Mouse (Mus musculus): ENCODE measurements around the gene Sim1. TPM values are rescaled to one million over a fixed set of nuclear protein-coding genes. Genes with fewer than 3 reads are reported as not detected.

The Sim1 gene
- polyA plus RNA-seq, 1 experiment from 2014 or later: 2.3 TPM

DNA sequence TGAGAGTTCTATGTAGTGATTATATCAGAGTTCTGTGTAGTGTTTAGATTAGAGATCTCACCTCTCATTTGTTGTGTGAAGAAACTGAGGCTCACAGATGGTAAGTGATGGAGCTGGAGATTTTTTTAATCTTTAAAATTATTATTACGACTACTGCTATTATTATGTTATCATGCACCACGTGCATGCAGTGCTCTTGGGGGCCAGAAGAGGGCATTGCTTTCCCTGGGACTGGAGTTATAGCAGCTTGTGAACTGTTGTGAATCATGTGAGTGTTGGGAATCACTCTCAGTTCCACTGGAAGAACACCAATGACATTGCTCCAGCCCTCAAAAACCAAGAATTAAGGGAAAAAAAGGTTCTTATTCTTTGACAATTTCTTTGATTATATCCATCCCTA lies 21.1 kb downstream of the Sim1 start:
- no peak for ATAC-seq
- Histone ChIP-seq H3K9ac (replicated peaks; ENCODE audit: low read depth, low read length) (no peak overlapping the region), H3K4me2 (ENCODE audit: low read length) (no peak overlapping the region), H3K27me3 (replicated peaks; ENCODE audit: control insufficient read depth, insufficient read depth, low read length) (peaks cover 16% of the 10 kb centered on the region), H3K4me3 (replicated peaks; ENCODE audit: low read length) (no peak overlapping the region), H3K36me3 (ENCODE audit: control insufficient read depth, insufficient read depth) (no peaks in the 10 kb centered on the region), H3K4me1 (replicated peaks; ENCODE audit: control insufficient read depth, insufficient read depth, low read length) (peaks cover 4% of the 10 kb centered on the region), H3K9me3 (ENCODE audit: control insufficient read depth, low read length) (no peaks in the 10 kb centered on the region), H3K27ac (ENCODE audit: low read length) (no peak overlapping the region)
- 51% methylated on average over 2 of the region's 2 CpGs for WGBS

DNA sequence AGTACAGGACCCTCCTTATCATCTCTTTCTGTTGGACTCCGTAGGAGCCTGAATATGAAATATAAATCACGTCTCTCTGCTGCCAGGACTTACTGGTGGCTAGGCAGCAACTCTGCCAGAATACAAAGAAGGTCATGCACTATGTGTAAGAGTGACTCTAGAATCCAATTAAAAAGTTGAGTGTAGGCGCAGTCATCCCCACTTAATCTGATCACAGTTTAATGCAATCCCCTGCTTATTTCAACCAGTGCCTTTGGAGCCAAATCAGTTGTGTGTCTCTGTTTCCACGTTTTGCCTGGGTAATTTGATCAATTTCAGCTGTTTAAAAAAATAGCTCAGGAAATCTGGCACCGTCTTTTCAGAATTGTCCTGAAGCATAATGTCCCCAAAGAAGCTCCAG lies 34.7 kb downstream of the Sim1 start:
- Histone ChIP-seq H3K9me3 (ENCODE audit: control insufficient read depth, low read length) (no peaks in the 10 kb centered on the region), H3K4me2 (ENCODE audit: low read length) (no peak overlapping the region), H3K9ac (replicated peaks; ENCODE audit: low read depth, low read length) (no peak overlapping the region), H3K4me1 (replicated peaks; ENCODE audit: control insufficient read depth, insufficient read depth, low read length) (no peaks in the 10 kb centered on the region), H3K4me3 (replicated peaks; ENCODE audit: low read length) (no peak overlapping the region), H3K36me3 (ENCODE audit: control insufficient read depth, insufficient read depth) (no peaks in the 10 kb centered on the region), H3K27me3 (replicated peaks; ENCODE audit: control insufficient read depth, insufficient read depth, low read length) (no peaks in the 10 kb centered on the region), H3K27ac (ENCODE audit: low read length) (no peak overlapping the region)
- no peak for ATAC-seq
- 46% methylated on average over 5 of the region's 5 CpGs for WGBS

DNA sequence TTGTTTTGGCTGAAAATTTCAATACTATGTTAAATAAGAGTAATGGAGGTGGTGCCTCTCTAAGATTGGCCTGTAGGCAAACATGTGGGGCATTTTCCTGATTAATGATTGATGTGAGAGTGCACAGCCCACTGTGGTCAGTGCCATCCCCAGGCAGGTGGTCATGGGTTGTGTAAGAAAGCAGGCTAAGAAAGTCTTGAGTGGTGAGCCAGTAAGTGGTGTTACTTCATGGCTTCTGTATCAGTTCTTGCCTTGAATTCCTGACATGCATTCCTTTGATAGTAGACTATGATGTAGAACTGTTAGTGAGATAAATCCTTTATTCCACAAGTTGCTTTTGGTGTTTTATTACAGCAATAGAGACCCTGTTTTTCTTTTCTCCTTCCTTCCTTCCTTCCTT lies 41.1 kb downstream of the Sim1 start:
- no peaks in the 10 kb centered on the region for H3K27me3 ChIP-seq (replicated peaks; ENCODE audit: control insufficient read depth, insufficient read depth, low read length)
- ATAC-seq: no peak

DNA sequence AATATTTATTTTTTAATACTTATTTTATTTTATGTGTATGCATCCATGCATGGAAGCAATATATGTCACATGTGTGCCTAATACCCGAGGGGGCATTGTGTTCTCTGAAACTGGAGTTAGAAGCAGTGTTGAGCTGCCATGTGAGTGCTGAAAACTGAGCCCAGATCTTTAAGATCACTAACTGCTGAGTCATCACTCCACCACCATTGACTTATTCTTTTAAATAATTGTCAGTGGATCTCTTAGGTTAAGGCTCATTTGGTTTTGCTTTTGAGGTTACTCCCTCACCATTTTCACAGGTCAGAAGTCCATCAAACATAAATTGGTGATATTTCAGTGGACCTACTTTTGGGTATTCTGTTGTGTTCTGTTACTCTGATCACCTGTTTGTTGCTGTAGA lies 79.1 kb downstream of the Sim1 start:
- Histone ChIP-seq H3K9me3 (ENCODE audit: control insufficient read depth, low read length) (no peaks in the 10 kb centered on the region), H3K36me3 (ENCODE audit: control insufficient read depth, insufficient read depth) (no peaks in the 10 kb centered on the region), H3K27ac (ENCODE audit: low read length) (no peak overlapping the region), H3K9ac (replicated peaks; ENCODE audit: low read depth, low read length) (no peak overlapping the region), H3K4me2 (ENCODE audit: low read length) (no peak overlapping the region), H3K4me1 (replicated peaks; ENCODE audit: control insufficient read depth, insufficient read depth, low read length) (no peaks in the 10 kb centered on the region), H3K27me3 (replicated peaks; ENCODE audit: control insufficient read depth, insufficient read depth, low read length) (no peaks in the 10 kb centered on the region), H3K4me3 (replicated peaks; ENCODE audit: low read length) (no peak overlapping the region)
- 76% methylated on average over 1 of the region's 1 CpGs for WGBS
- ATAC-seq: no peak

More for the DNA sequence above, 41.1 kb downstream of the Sim1 start:
- Histone ChIP-seq H3K4me1 (replicated peaks; ENCODE audit: control insufficient read depth, insufficient read depth, low read length) (no peaks in the 10 kb centered on the region), H3K36me3 (ENCODE audit: control insufficient read depth, insufficient read depth) (no peaks in the 10 kb centered on the region), H3K4me3 (replicated peaks; ENCODE audit: low read length) (no peak overlapping the region), H3K9ac (replicated peaks; ENCODE audit: low read depth, low read length) (no peak overlapping the region), H3K9me3 (ENCODE audit: control insufficient read depth, low read length) (no peaks in the 10 kb centered on the region), H3K27ac (ENCODE audit: low read length) (no peak overlapping the region), H3K4me2 (ENCODE audit: low read length) (no peak overlapping the region)

DNA sequence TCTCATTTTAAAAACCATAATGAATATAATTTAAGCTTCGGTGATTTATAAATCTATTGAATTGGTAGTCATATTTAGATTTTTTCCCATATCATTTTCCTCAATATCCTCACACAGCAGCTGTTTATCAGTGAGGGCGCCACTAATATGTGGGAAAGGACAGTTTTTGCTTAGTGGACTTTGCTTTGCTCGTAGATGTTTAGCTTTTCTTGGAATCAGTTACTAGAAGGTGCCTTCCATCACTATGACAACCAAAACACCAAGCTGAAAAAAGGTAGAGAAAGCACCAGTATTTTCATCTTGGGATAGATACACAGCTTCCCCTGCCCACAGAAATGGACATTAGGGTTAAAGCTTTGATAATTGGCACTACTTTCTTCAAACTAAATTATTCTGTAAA lies 87.3 kb downstream of the Sim1 start:
- no peak for ATAC-seq
- Histone ChIP-seq H3K4me3 (replicated peaks; ENCODE audit: low read length) (no peak overlapping the region), H3K4me1 (replicated peaks; ENCODE audit: control insufficient read depth, insufficient read depth, low read length) (no peaks in the 10 kb centered on the region), H3K27ac (ENCODE audit: low read length) (no peak overlapping the region), H3K9ac (replicated peaks; ENCODE audit: low read depth, low read length) (no peak overlapping the region), H3K27me3 (replicated peaks; ENCODE audit: control insufficient read depth, insufficient read depth, low read length) (no peaks in the 10 kb centered on the region), H3K9me3 (ENCODE audit: control insufficient read depth, low read length) (no peaks in the 10 kb centered on the region), H3K36me3 (ENCODE audit: control insufficient read depth, insufficient read depth) (no peaks in the 10 kb centered on the region), H3K4me2 (ENCODE audit: low read length) (no peak overlapping the region)
- WGBS: 92% methylated on average over 3 of the region's 3 CpGs

DNA sequence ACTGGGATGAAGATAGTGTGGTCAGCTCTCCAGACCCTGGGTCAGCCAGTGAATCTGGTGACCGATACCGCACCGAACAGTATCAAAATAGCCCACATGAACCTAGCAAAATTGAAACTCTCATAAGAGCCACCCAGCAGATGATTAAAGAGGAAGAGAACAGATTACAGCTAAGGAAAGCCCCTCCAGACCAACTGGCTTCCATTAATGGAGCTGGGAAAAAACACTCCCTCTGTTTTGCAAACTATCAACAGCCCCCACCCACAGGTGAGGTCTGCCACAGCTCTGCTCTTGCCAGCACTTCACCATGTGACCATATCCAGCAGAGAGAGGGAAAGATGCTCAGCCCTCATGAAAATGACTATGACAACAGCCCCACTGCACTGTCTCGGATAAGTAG lies 89.1 kb downstream of the Sim1 start:
- 97% methylated on average over 4 of the region's 4 CpGs for WGBS
- Histone ChIP-seq H3K4me2 (ENCODE audit: low read length) (no peak overlapping the region), H3K36me3 (ENCODE audit: control insufficient read depth, insufficient read depth) (no peaks in the 10 kb centered on the region), H3K4me3 (replicated peaks; ENCODE audit: low read length) (no peak overlapping the region), H3K27ac (ENCODE audit: low read length) (no peak overlapping the region), H3K9ac (replicated peaks; ENCODE audit: low read depth, low read length) (no peak overlapping the region), H3K27me3 (replicated peaks; ENCODE audit: control insufficient read depth, insufficient read depth, low read length) (no peaks in the 10 kb centered on the region), H3K4me1 (replicated peaks; ENCODE audit: control insufficient read depth, insufficient read depth, low read length) (no peaks in the 10 kb centered on the region), H3K9me3 (ENCODE audit: control insufficient read depth, low read length) (no peaks in the 10 kb centered on the region)
- no peak for ATAC-seq

DNA sequence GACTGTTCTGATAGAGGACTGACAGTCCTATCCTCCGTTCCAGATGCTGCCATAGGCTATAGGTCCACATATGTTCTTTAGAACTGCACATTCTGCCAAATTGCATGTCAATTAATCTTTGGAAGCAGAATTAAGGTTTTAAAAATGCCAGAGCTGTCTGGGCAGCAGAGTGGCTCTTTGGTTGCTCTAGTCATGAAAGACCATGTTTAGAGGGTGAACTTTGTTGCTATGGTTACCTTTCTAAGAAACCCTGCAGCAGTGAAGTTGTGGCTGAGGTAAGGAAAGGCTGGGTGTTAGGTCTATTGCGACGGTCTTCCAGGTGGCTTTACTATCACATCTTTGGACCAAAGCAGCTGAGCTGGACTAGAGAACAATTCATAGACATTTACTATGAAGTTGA lies 113.2 kb downstream of the Sim1 start:
- no peak for ATAC-seq
- H3K9me3 ChIP-seq (ENCODE audit: control insufficient read depth, low read length): no peaks in the 10 kb centered on the region
- no peak overlapping the region for H3K9ac ChIP-seq (replicated peaks; ENCODE audit: low read depth, low read length)
- H3K27ac ChIP-seq (ENCODE audit: low read length): no peak overlapping the region
- H3K36me3 ChIP-seq (ENCODE audit: control insufficient read depth, insufficient read depth): no peaks in the 10 kb centered on the region
- WGBS: 12% methylated on average over 3 of the region's 3 CpGs
- H3K4me1 ChIP-seq (replicated peaks; ENCODE audit: control insufficient read depth, insufficient read depth, low read length): peaks cover 8% of the 10 kb centered on the region
- H3K4me3 ChIP-seq (replicated peaks; ENCODE audit: low read length): no peak overlapping the region
- H3K27me3 ChIP-seq (replicated peaks; ENCODE audit: control insufficient read depth, insufficient read depth, low read length): no peaks in the 10 kb centered on the region
- no peak overlapping the region for H3K4me2 ChIP-seq (ENCODE audit: low read length)

DNA sequence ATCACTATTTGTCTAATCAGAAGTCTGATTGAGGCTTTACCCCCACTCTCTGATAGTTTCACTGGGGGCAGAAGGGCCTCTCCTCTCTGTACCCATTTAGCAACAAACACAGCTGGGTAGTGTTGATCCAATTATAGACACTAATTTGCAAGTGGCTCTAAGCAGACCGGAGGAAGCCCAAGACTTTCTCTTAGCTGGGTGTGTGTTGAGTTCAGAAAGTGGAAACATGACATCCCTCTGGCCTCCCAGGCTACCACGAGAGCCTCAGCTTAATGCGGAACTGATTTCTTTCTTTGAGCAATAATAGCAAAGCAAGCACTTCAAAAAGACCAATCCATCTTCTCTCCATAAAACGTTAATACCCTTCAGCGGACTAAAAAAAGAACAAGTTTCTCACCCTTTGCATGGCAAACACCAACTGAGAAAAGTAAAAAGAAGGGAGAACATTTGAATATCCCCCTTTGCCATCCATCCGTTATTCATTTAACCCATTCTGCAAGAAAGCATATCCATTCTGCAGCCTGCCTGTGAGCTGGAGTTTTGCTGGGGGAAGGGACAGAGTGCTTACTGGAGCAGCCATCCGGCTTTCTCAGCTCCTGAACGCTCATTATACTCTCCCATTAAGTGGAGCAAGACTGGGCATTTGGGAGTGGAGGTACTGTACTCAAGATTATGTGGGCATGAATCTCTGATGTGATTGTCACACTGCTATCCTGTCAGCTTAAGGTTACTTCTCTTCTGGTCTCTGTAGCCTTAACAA lies 117.0 kb downstream of the Sim1 start:
- no peak overlapping the region for H3K9ac ChIP-seq (replicated peaks; ENCODE audit: low read depth, low read length)
- no peak overlapping the region for H3K4me2 ChIP-seq (ENCODE audit: low read length)
- peak; percentile 55 for ATAC-seq
- H3K4me1 ChIP-seq (replicated peaks; ENCODE audit: control insufficient read depth, insufficient read depth, low read length): peaks cover 10% of the 10 kb centered on the region
- no peaks in the 10 kb centered on the region for H3K36me3 ChIP-seq (ENCODE audit: control insufficient read depth, insufficient read depth)
- no peak overlapping the region for H3K27ac ChIP-seq (ENCODE audit: low read length)
- H3K27me3 ChIP-seq (replicated peaks; ENCODE audit: control insufficient read depth, insufficient read depth, low read length): no peaks in the 10 kb centered on the region
- no peak overlapping the region for H3K4me3 ChIP-seq (replicated peaks; ENCODE audit: low read length)
- no peaks in the 10 kb centered on the region for H3K9me3 ChIP-seq (ENCODE audit: control insufficient read depth, low read length)
- WGBS: 2% methylated on average over 8 of the region's 8 CpGs

DNA sequence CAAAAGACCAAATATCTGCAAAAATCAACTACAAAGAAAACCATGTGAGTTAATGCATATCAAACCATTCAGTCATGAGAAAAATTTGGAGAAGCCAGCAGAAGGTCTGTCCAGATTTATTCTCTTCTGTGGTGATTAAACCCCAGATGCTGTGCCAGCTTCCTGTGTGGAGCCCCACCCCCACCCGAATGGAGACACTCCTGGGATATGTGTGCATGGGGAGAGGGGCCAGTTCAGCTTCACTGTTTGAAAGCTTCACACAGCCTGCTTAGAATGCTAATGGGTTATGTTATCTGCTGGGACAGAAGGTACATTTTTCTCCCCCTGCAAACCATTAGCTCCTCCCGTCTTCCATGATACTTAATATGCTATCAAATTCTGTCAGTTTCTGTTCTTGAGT lies 120.3 kb downstream of the Sim1 start:
- peak; percentile 82 for ATAC-seq
- Histone ChIP-seq H3K4me1 (replicated peaks; ENCODE audit: control insufficient read depth, insufficient read depth, low read length) (peaks cover 10% of the 10 kb centered on the region), H3K4me2 (ENCODE audit: low read length) (no peak overlapping the region), H3K36me3 (ENCODE audit: control insufficient read depth, insufficient read depth) (no peaks in the 10 kb centered on the region), H3K9ac (replicated peaks; ENCODE audit: low read depth, low read length) (no peak overlapping the region), H3K9me3 (ENCODE audit: control insufficient read depth, low read length) (no peaks in the 10 kb centered on the region), H3K27ac (ENCODE audit: low read length) (no peak overlapping the region), H3K27me3 (replicated peaks; ENCODE audit: control insufficient read depth, insufficient read depth, low read length) (no peaks in the 10 kb centered on the region), H3K4me3 (replicated peaks; ENCODE audit: low read length) (no peak overlapping the region)
- WGBS: 32% methylated on average over 2 of the region's 2 CpGs

DNA sequence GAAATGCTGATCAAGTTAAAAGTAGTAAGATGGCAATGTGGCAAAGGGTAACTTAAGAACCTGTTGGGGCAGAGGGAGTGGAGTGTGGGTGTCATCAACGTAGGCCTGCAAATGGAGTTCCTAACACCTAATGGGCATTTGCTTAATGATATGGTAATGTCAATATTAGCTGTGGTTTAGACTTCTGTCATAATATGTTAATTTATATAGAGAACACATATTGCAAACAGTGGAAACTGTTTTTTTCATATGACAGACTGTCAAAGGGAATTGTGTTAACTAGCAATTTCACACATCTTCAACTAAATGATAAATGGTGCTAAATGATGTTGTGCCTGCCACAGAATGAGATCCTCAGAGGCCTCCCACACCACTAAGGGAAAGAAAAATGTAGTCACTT lies 120.8 kb downstream of the Sim1 start:
- no peak overlapping the region for H3K4me3 ChIP-seq (replicated peaks; ENCODE audit: low read length)
- H3K4me2 ChIP-seq (ENCODE audit: low read length): no peak overlapping the region
- no peak overlapping the region for H3K9ac ChIP-seq (replicated peaks; ENCODE audit: low read depth, low read length)
- ATAC-seq: peak; percentile 68
- no peaks in the 10 kb centered on the region for H3K36me3 ChIP-seq (ENCODE audit: control insufficient read depth, insufficient read depth)
- H3K9me3 ChIP-seq (ENCODE audit: control insufficient read depth, low read length): no peaks in the 10 kb centered on the region
- whole genome bisulfite sequencing: 53% methylated on average over 1 of the region's 1 CpGs
- peaks cover 10% of the 10 kb centered on the region for H3K4me1 ChIP-seq (replicated peaks; ENCODE audit: control insufficient read depth, insufficient read depth, low read length)
- no peak overlapping the region for H3K27ac ChIP-seq (ENCODE audit: low read length)
- no peaks in the 10 kb centered on the region for H3K27me3 ChIP-seq (replicated peaks; ENCODE audit: control insufficient read depth, insufficient read depth, low read length)
